Mouse (Mus musculus): Measurements from ENCODE around the gene Tiam1.

The Tiam1 gene

DNA sequence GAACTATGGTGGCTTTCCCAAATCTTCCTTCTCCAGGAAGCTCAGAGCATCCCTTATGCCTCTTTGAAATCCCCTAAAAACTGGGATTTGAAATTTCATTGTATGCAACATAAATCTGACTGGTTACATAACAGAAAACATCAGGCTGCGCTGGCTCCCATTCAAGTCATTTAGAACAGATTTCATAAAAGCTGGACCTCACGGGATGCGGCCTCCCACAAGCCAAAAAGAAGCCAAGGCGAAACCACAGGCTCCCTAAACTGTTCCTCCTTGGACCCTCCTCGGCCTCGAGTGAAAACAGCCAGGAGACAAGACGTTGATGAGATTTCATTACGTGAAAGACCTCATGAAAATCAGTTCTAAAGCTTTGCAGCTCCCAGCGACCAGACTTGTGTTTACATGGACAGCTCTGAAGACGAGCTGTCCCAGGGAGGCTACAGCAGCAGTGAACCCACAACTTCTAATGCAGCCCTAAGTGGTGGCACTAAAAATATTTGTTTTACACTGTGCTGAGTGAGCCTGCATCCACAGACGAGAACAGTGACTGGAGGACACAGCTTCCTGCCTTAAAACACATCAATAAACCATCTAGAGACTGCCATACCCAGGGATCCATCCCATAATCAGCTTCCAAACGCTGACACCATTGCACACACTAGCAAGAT lies 96.9 kb downstream of the Tiam1 start:
- DNase-seq: peak; percentile 43

DNA sequence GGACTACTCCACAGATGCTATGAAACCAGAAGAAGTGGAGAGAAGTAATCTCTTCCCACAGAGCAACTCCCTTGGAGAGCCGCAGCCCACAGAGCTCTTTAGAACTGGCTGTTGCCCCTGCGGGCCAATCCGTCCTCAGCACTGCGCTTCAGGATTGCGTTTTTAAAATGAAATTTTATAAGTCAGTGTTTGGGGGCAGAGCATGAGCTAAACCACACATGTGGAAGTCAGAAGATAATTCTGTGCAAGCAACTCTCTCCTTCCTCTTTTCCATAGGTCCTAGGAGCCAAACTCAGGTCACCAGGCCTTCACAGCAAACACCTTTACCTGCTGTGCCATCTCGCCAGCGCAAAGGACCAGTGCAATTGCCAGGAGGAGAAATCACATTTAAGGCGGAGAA lies 98.0 kb downstream of the Tiam1 start:
- DNase-seq: no peak

DNA sequence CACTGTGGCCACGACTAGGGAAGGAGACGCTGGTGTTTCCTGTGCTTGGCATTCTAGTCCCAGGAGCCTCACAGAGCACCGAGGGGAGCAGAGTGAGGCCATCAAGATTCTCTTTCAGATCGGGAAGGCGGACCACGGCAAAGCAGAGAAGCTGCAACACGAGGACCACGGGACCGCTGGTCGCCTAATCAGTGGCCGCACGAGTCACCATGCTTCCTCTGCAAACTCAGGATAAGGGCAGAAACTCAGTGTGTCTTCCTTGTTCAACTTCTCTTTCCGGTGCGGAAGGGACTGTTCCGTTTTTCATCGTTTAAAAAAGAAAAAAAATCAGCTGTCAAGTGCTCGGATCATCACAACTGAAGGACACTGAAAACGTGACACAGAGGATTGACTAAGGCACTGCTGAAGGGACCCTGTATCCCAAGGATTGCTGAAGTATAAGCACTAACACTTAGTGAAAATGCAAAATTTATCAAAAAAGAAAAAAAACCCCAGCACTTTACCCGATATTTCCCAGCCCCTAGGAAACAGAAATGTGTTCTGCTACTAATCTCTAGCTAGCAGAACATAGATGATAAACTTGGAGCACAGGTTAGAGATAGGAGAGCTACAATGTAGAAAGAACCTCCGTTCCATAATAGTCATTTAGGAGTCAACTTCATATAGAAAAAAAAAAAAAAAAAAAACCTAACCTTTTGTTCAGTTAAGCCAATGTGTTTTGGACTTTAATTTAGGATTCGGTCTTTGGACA lies 99.4 kb downstream of the Tiam1 start:
- DNase-seq: no peak

DNA sequence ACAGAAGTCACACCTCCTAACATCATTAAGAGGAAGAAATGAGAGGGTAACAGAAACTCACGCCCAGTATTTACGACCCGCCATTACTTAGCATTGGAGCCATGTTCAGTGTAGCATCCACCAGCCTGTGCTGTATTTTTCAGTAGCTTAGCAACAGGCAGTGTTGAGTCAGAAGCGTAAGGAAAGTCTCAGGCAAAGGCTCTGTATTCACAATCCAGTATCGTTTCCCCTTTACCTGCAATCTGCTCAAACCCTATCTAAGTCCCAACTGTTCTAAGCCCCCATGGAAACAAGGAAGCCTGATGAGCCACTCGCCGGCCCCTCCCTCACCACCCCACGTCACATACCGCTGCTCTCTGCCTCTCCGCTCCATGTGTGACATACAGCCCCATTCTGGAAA lies 100.7 kb downstream of the Tiam1 start:
- DNase-seq: no peak

DNA sequence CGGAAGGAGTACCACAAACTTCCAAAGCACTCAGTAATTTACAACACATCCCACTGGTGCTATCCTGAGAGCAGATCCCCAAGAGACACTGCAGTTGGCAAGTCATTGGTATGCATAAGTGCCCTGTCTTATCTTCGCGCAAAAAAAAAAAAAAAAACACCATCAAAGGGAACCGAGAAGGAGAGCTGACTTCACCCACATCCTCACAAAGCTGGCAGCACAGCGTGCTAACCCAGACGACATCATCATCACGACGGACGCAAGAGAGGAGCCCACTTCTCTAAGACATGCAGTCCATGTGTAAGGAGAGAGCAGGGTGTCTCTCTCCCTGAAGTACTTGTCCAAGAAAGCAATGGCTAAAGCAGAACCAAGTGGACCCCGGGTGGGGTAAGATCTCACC lies 101.2 kb downstream of the Tiam1 start:
- no peak for DNase-seq

DNA sequence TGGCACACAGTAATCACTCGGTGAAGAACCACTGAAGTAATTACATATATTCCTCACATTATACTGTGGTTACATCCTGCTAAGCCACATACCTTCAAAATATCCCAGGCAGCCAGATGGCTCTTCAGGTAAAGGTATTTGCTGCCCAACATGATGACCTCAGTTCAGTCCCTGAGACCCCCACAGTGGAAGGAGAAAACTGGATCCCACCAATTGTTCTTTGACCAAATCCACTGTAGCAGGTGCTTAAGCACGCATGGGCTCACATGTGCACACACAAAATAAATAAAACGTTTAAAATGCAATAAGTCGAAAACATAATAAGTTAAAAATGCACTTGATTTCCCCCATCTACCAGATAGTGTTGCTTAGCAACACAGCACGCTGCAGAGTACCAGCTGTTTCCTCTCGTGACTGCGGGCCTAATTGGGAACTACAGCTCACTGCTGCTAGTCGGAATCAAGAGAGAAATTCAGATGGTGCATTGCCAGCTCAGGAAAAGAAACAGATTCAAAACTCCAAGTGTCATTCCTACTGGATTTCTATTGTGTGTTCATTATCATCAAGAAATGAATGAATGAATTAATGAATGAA lies 102.7 kb downstream of the Tiam1 start:
- DNase-seq: peak; percentile 15

DNA sequence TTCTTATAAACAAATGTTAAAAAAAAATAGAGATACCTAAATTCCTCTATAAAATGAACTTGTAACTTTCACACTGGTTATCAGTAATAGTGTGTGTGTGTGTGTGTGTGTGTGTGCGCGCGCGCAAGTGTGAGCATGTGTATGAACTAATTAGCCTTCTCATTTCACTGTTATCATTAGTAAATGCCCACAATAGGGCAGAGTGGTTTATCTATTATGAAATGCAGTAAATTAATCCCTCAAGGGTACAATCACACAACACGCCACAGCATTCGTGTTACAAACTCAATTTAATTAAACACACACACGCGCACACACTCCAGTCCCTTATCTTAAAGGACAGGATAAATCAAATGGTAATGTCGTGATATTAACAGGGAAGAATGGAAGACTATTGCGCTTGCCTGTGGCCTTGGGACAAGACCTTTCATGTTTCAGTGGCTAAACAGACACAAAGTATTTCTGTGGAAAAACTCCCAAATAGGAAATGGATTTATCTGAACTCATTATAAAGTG lies 107.9 kb downstream of the Tiam1 start:
- no peak for DNase-seq

DNA sequence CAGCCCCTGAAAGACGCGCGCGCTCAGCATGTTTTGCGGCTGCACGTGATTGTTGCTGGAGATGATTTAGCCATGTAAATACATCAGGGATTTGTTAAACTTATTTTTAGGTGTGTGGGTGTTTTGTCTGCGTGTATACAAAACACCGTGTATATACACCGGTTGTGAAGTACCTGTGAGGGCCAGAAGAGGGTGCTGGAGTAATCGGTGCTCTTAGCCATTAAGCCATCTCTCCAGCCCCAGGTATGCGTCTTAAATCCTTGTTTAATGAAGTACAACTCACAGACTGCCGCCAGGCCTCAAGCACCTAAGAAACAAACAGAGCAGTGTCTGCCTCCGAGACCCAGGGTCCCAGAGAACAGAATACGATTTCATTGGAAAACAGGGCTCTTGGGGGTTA lies 113.2 kb downstream of the Tiam1 start:
- DNase-seq: no peak

DNA sequence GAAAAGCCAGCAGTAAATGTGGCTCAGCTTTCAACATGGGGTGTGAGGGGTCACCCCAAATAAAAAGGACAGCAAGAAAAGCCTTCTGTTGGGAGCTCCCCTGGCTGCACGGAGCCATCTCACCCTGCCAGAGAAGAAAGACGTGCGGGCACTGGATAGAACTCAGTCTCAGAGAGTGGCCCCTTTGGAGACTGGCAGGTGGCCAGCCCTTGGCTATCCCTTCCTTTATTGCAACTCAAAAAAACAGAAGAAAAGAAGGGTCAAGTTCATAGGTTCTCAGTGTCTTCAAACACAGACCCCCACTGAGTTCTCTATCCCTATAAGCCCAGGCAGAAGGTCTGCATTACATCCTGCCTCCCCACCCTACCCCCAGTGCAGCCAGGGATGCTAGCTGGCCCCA lies 115.7 kb downstream of the Tiam1 start:
- DNase-seq: no peak

DNA sequence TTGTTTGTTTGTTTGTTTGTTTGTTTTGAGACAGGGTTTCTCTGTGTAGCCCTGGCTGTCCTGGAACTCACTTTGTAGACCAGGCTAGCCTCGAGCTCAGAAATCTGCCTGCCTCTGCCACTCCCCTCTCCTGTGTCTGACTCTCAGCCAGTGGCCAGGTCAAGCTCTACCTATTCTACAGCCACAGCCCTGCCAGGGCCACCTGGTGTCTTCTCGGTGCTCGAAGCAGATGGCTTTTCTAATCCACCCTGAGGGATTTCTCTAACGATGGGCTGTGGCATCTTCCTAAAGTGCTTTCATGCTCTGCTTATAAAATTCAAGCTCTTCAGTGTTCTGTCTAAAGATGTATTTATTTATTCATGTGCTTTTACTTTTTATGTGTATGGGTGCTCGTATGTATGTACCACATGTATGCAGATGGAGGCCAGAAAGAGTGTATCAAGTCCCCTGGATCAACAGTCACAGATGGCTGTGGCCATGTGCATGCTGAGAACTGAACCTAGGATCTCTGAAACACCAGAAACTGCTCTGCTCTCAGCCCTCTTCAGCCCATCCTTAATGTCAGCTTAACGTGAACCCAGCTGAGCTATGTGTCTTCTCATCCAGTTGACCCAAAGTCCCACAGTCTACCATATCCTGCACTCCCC lies 117.9 kb downstream of the Tiam1 start:
- DNase-seq: no peak

DNA sequence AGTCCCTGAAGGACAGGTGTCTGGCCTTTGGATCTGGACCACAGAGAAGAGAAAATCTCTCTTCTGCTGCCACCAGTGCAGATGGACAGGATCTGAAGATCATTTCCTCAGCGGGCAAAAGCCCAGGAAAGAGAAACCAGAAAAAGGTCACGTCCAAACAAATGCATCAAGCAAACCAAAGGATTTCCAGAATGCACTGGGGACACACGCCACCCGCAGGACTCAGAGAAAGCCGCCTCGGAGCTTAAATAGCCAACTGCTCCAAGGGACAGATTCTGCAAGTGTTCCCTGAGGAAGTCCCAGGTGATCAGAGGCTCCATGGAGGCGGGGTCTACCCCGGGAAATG lies 119.9 kb downstream of the Tiam1 start:
- no peak for DNase-seq

DNA sequence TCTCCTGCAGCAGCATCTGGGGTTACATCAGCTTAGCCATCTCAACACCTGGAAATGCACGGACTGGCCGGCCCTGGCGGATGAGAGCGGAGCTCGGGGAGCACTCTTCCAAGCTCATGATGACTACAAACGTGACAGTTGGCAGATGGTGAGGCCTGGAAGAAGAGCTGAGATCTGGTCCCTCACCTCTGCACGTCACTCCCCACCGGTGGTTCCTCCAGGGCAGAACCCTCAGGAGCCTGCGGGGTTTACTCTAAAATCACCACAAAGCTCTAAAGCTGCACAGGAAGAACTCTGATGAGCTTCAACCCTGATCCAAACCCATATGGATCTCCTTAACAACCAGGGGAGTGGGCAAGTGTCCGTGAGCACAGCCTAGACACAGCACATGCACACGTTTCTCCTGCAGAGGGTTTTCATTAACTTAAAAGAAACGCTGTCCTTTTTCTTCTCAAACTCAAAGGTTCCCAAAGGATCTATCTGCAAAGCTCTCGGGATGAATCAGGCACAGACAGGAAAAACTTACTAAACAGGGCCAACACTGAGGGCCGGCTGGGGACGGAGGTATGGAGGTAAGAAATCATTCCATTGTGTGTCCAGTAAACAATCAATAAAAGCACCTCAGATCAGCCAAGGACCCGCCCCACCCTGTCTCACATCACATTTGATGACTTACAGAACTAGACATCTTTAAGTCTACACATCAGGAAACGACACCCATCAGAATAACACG lies 120.5 kb downstream of the Tiam1 start:
- no peak for DNase-seq

DNA sequence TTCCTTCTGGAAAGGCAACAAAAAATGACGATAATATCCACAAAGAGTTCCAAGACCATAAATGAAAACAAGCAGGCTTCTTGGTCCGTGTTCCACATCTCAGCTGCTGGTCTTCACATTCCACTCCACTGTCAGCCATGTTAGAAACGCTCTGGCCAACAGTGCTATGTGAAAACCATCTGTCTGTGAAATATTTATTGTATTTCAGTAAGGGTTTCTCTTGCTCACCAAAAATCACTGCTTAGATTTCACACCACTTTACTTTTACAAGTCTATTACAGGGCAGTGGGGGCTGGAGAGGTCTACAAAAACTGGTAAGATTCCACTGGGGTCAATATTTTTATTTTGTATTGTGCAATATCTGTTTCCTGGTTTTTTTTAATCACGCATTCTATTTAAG lies 127.5 kb downstream of the Tiam1 start:
- no peak for DNase-seq

DNA sequence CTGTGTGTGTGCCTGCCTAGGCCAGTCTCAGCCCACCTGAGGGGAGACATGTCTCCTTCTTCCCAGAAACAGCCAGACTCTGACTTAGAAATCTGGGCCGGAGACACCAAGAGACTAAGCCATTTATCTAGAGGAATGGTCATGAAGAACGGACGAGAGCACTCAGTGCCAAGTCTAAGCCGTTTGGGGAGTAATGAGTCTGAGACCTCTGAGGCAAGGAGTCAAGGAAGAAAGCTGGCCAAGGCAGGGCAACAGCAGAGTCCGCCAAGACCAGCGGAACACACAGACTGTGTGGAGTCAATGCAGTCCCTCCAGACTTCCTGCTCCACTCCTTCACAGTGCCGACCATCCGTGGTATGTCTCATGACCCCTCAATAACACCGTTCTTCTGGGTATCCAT lies 129.0 kb downstream of the Tiam1 start:
- peak; percentile 25 for DNase-seq

DNA sequence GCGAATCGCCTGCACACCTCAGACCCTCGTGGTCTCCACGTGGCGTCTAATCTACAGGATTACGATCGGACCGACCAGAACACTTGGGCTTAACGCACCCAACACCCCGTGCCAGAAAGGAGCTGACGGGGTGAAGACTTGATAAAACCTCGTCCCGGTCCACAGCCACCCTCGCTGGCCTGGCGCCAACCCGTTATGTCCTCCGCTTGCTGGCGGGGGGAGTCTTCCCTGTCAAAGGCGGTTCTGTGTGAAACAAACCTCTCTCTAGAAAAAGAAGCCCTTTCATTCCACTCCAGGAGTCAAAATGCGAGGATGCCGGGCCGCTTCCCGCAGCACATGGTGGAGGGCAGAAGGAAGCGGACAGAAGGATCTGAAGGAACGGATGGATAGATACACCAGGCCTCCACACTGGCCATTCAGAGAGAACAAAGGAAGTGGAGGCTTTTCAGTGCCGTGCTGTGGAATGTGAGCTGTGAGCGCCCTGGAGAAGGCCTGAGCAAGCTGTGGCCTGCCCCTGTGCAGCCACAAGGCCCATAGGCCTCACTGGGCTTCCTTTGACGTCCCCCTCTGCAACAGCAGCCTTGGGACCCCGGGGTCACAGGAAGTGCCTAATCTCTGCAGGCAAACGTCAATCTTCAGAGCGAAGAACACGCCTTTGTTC lies 131.9 kb downstream of the Tiam1 start:
- DNase-seq: no peak

DNA sequence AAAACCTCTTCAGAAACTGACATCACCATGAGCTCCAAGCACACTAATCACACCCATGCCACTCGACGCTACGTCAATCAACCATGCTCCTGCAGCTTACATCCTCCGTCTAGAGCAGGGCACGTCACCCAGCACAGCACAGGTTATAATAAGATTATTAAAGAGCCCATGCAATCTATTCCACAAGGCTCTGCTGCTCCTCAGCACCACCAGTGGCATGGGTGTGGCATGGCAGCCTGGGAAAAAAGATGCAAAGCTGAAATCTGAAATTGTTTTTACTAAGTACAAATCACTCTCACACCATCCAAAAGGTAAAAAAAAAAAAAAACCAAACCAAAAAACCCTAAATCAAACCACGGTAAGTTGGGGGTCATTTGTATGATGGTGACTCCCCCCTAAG lies 135.1 kb downstream of the Tiam1 start:
- DNase-seq: no peak

DNA sequence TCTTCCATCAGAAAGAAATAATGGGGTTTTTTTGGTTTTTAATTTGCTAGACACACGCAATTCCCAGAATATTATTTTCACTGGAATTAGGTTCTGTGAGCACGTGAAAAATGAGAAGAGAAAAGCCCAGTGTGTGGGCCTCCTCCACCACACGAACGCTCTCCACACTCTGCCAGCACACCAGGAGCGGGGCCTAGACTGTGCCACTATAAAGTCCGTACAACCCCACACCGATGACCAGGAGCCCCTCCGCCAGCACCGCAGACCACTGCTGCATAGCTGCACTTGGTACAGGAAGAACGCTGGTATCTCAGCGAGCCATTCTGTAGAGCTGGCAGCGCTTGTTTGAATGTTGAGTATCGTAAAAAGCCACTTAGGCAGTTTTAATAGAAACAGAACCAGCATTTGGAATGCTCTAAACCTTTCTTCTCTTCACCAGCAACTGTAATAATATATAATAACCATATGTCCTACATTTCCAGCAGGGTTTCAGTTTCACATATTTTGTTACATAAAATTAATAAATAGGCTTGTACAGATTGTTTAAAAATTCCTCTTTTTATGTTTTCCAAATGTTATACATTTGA lies 136.1 kb downstream of the Tiam1 start:
- DNase-seq: no peak

DNA sequence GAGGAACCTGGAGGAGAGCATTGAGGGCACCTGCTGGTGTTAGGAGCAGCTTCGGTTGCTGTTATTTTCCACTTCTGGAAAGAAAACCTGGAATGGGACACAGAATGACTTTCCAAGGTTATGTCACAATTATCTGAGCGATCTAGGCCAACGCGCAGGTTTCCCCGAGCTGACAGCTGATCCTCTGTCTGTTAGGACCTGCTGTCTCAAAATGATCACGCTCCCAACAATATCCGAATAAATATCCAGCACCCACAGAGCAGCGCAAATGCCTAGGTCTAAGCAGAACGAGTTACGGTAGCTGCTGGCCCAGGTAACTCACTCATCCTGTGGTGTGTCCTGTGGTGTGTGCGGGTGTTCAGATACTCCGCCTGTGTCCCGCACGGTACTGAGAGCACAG lies 140.0 kb downstream of the Tiam1 start:
- DNase-seq: no peak

DNA sequence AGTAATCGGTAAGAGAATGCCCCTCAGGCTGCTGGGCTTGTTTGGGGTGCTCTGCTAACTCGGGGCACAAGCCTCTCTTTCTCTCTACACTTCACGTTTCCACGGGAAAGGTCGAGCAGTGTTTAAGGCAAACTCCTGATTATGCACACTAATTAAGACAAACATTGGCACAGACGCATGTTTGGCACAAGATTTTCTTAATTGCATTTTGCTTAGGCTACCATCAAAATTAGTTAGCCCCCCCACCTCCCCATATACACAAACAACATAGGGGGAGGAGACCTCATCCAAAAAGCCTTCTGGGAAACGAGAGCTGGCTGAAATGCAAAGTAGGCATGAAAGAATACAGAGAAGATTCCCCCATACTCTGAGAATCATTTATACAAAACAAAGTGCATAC lies 148.4 kb downstream of the Tiam1 start:
- no peak for DNase-seq

DNA sequence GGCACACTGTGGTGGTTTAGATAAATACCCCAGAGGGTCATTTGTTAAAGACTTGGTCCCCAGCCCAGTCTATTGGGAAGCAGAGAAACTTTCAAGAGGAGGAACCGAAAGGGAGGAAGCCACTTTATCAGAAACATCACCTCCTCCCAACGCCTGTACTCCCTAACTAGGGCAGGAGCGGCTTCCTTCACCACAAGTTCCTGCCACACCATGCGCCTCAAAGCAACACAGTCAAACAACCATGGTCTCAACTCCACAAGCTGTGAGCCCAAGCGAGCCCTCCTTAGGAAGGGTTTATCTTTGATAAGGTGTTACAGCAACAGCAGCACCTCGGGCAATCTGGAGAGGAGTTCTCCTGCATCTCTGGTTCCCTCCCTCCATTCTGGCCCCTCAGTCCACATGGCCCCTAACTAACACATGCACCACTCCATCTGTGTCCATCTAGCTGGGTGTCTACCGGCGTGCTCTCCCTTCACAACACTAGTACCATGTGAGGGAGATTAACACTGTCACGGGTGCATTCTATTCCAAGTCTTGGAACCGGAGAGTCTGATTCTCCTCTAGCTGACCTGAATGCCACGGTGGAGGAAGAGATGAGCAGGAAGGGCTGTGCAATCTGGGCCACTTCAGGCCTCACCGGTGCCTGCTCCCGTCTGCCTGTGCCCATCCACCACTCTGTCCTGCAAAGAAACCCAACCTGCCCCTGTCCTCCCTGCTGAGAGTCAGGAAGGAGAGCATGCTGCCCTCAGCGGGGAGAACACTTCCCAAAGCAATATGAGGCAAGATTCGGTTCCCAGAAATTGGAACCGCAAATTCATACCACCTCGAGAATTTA lies 149.4 kb downstream of the Tiam1 start:
- no peak for DNase-seq

DNA sequence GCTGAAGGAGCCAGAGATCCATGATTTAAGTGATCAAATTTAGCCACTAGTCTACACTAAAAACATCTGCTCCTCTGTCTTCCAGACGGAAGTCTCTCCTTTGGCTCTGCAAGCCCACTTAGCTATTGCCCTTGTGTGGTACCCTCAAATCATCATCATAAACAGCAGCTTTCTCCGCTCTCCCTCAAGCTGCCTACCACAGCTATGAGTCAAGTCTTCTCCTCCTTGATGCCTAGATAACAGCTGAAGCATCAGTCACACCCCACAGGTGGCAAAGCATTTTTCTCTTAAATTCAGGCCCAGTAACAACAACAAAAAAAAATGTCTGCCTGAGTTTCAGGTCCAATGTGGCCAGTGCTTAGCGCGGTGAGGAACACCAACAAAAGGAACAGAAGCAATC lies 150.1 kb downstream of the Tiam1 start:
- no peak for DNase-seq

Measured in lung, postnatal 14 days (tissue).